Mouse (Mus musculus) brain, embryonic 14.5 days (tissue): ENCODE measurements around the gene Slc12a4.

ENCODE experiments used
- CTCF ChIP-seq: fragments of 200-500 bp; IDR thresholded peaks from 2 replicates; pipeline ENCODE4 v1.5.1; 2012; ENCODE audit warnings: inconsistent platforms, mild to moderate bottlenecking, moderate library complexity, borderline replicate concordance; ENCODE audit not compliant: insufficient read depth, insufficient read length; ENCODE audit errors: extremely low read depth
- POLR2A ChIP-seq: fragments of 200-500 bp; IDR thresholded peaks from 2 replicates; pipeline ENCODE4 v1.6.1; 2012; ENCODE audit warnings: mild to moderate bottlenecking, inconsistent platforms, borderline replicate concordance; ENCODE audit not compliant: poor library complexity, insufficient read depth, insufficient read length, severe bottlenecking; ENCODE audit errors: extremely low read depth

DNA sequence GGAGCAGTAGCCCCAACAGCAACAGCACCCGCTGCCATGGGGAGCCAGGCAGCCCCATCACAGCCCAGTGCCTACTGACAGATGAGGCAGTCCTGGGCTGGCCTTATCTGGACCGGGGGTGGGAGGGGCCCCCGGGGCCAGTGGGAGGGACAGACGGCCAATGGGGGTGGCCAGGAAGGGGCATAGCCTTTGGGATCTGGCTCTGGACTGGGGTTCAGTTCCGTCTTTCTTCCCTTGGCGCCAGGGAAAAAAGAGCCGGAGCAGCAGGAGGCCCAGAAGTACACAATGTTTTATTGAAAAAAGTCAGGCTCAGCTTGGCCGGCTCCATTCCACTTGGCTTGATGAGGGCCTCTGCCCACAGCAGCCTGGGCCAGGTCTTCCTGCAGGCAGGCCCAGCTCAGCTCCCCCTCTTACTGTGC, 22.6 kb downstream of the Slc12a4 start, which contains the start of gene Lcat:
- no peak for TF ChIP-seq POLR2A
- TF ChIP-seq CTCF, result no peak
